Comparison of ENCODE assay signal across 27 mouse cellular contexts in the genomic region with DNA sequence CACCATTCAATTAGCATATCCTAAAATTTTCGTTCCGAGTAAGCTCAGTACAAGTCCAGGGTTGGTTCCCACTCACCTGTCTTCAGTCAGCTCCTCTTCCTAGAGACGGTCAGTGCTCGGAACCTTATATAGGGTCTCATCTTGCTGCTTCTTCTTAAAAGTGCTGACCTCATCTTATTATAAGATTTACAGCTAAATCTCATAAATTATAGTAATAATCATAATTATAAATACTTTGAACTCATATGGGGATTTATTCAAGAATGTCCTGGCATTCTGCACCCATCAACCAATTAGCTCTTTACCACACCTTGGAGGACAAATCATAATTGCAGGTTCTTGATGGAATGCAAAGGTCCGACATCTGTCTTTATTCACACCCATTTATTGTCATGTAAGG. TPM values are rescaled to one million over a fixed set of nuclear protein-coding genes. Genes with fewer than 3 reads are reported as not detected.
"Had no signal": no experiment of that assay in that cellular context is flagged by ENCODE, and none has a peak within 500 bp of the region (broad histone marks: within the 10 kb centered on the region; RNA-seq: fewer than 3 reads in every experiment).

A gene (minus strand): TSS at position 101 of the 400 bp plus-strand sequence.

- ATAC-seq: intestine, embryonic 16.5 days; liver, embryonic 12.5 days had no signal

- H3K27ac ChIP-seq: limb, embryonic 12.5 days; limb, embryonic 15.5 days; liver, embryonic 12.5 days; liver, embryonic 15.5 days; macrophage had no signal

- H3K4me1 ChIP-seq: limb, embryonic 12.5 days; limb, embryonic 15.5 days; liver, embryonic 12.5 days; liver, embryonic 15.5 days had no signal

- H3K9ac ChIP-seq: limb, embryonic 12.5 days; limb, embryonic 15.5 days; liver, embryonic 12.5 days; liver, embryonic 15.5 days had no signal

- DNase-seq: kidney, adult 18-20 months; kidney, adult 9 months; kidney, postnatal 14 days; kidney, postnatal 4 days; left cerebral cortex, postnatal 4 days; lung, adult 18-20 months; midbrain, embryonic 14.5 days; thymus, postnatal 25 days had no signal

- H3K9me3 ChIP-seq: limb, embryonic 15.5 days; liver, embryonic 12.5 days; liver, embryonic 15.5 days had no signal

- H3K27me3 ChIP-seq: limb, embryonic 12.5 days; limb, embryonic 15.5 days; liver, embryonic 15.5 days had no signal

- H3K4me2 ChIP-seq: limb, embryonic 12.5 days; limb, embryonic 15.5 days; liver, embryonic 12.5 days; liver, embryonic 15.5 days; midbrain, embryonic 11.5 days had no signal

- H3K36me3 ChIP-seq: limb, embryonic 12.5 days; limb, embryonic 15.5 days; liver, embryonic 12.5 days; liver, embryonic 15.5 days had no signal

- H3K4me3 ChIP-seq: limb, embryonic 12.5 days; limb, embryonic 15.5 days; liver, embryonic 12.5 days; liver, embryonic 15.5 days had no signal

RNA-seq across cellular contexts. Expression of the gene that starts here (rescaled TPM):
- total RNA-seq: layer of hippocampus, adult 18-20 months; layer of hippocampus, postnatal 14 days; left cerebral cortex, adult 8-10 months; left cerebral cortex, postnatal 14 days; left cerebral cortex, postnatal 4 days; megakaryocyte-erythroid progenitor cell, adult 5-6 weeks; midbrain, postnatal 0 days had no signal
- polyA plus RNA-seq: intestine, embryonic 16.5 days; kidney, embryonic 16.5 days; limb, embryonic 12.5 days; limb, embryonic 15.5 days; liver, embryonic 12.5 days; liver, embryonic 15.5 days; macrophage; midbrain, embryonic 11.5 days; midbrain, embryonic 14.5 days; midbrain, postnatal 0 days; neural tube, embryonic 11.5 days; neural tube, embryonic 14.5 days; small intestine, adult 2 months; spleen, adult 2 months; stomach, embryonic 14.5 days had no signal
